Mouse (Mus musculus): Measurements from ENCODE around the gene Ggta1. TPM values are rescaled to one million over a fixed set of nuclear protein-coding genes. Genes with fewer than 3 reads are reported as not detected.
"Not testable (repeated sequence)": the region's sequence is repeated elsewhere in the genome, so short reads cannot be mapped to it uniquely, and the experiment has no call there.

The Ggta1 gene
- total RNA-seq, 2 experiments from 2014 or later: 19.0 to 22.5 TPM

GRCm38 (mm10) chr2:35463372-35464088 is 499 bp upstream of the Ggta1 start:
- peak; percentile 44 to 60 for DNase-seq
- intact Hi-C loops (cut with DNase I): no loop called here

DNA sequence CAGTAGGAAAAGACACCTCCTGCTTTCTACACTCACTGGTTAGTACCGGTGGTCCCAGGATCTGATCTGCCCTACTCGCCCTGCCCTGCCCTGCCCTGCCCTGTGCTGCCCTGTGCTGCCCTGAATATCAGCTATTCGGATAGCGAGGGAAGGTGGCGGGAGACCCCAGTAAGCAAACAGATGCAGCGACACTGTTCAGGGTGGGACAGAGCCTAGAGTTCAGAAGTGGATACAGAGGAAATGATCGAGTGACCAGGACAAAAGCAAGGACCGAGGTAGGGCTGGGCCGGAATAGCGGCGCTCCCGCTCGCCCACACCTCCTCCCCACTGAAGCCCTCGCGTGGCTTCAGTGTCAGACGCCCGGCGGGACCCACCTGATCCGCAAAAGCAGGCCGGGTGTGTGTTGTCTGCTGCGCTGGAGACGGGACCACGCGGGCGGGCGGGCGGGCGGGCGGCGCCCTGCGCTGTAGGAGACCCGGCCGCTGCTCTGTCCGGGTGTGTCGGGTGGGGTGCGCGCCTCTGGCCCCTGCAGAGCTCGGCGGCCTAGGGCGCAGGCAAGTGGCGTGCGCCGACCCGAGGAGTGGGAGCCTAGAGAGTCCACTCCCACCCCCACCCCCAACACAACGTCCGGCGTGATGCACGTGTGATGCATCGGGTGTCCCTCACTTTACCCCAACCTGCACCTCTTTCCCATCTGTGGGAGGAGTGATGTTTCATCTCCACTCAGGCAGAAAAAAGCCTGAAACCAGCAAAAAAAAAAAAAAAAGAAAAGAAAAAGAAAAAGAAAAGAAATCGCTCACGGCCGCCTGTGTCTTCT is 852 bp downstream of the Ggta1 start:
- intact Hi-C loops (cut with DNase I): loop anchor here (2.0 kb wide), 2 partner anchors 29 to 43 kb away; no protein-coding TSS in a partner anchor
- peak; percentile 31 to 60 for DNase-seq

DNA sequence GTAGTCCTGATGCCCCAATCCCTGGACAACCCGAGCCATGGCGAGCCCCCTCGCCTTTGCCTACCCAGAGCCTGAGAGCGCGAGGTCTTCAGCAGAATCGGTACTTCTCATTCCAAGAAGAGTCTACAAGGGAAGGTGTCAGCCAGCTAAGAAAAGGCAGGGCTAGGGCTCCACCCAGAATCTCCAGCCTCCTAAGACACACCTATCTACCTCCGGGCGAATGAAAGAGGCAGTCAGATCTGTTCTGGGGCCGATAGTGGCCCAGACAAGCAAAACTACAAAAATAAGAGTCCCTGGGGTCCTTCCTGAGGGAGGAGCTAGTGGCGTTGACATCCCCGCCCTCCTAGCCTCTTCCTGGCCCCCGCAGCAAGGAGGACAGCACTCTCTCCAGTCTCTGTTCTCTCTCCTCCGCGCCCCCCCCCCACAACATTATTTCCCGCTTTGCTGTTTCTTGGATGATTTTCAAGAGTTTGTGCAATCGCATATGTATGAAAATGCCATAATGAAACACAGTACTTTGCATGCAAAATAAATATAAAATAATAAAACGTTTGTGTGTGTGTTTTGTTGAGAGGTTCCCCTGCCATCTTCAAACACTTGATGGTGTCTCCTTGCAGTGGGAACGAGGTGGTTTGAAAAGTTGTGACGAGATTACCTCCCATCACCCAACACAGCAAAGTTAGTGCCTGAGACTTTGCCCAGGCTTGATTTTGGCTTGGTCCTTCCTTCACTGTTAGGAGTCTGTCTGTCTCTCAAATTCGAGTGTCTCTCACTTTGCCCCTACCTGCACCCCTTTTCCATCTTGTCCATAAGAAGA is 1.7 kb downstream of the Ggta1 start:
- DNase-seq: peak; percentile 39 to 58
- intact Hi-C loops (cut with DNase I): loop anchor here (2.0 kb wide), 2 partner anchors 29 to 43 kb away; no protein-coding TSS in a partner anchor

- no peak for DNase-seq
- intact Hi-C loops (cut with DNase I): loop anchor here (2.0 kb wide), 2 partner anchors 28 to 44 kb away; no protein-coding TSS in a partner anchor
Observed at GRCm38 (mm10) chr2:35460378-35460880, 2.6 kb downstream of the Ggta1 start.

- intact Hi-C loops (cut with DNase I): no loop called here
- no peak for DNase-seq
Observed at GRCm38 (mm10) chr2:35459316-35459715, 3.7 kb downstream of the Ggta1 start.

GRCm38 (mm10) chr2:35458421-35458820 is 4.6 kb downstream of the Ggta1 start:
- no peak for DNase-seq
- intact Hi-C loops (cut with DNase I): no loop called here

GRCm38 (mm10) chr2:35453736-35454135 is 9.3 kb downstream of the Ggta1 start:
- DNase-seq: no peak
- intact Hi-C loops (cut with DNase I): no loop called here

GRCm38 (mm10) chr2:35452695-35453094 is 10.3 kb downstream of the Ggta1 start:
- intact Hi-C loops (cut with DNase I); DNase-seq: not testable (repeated sequence)

DNA sequence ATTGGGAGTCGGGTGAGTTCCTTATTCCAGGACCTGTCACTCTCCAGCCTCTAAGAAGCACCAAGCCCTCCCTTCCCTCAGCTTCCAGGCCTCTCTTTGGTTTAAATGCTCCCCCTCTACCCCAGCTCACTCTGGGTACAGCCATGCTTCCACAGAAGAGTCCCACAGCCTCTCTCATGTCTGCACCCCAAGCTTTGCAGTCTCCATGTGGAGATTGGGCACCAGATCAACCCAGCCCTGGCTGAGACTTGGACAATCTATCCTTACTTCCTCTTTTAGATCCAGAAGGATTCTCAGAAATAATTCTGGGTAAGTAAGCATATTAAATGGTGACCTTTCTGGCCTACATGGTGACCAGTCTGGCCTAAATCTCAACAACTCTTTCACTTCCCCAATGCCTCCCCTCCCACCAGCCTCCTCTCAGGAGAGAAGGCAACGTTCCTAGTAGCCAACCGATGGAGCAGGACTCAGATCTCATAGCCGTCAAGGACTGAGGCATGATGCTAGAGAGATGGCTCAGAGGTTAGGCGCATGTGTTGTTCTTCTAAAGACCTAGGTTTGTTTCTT is 11.5 kb downstream of the Ggta1 start:
- intact Hi-C loops (cut with DNase I): no loop called here
- peak in 1 of 2 experiments; percentile 27 for DNase-seq

DNA sequence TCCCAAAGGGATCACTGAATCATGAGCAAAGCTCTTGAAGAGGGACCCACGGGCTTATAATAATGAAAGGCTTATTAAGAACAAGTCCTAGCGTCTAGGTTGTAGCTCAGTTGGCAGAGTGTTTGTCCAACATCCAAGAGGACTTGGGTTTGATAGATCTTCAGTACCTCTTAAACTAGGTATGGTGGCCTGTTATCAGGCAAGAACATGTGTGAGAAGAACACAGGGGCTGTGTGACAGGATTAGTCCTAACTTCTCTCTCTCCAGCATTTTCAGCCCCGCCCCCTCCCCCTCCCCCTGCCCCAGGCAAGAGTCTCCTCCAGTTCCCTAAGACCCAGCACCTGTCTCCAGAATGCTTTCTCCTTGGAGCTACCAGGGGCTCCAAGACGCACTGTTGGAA is 12.2 kb downstream of the Ggta1 start:
- intact Hi-C loops (cut with DNase I): no loop called here
- DNase-seq: no peak

DNA sequence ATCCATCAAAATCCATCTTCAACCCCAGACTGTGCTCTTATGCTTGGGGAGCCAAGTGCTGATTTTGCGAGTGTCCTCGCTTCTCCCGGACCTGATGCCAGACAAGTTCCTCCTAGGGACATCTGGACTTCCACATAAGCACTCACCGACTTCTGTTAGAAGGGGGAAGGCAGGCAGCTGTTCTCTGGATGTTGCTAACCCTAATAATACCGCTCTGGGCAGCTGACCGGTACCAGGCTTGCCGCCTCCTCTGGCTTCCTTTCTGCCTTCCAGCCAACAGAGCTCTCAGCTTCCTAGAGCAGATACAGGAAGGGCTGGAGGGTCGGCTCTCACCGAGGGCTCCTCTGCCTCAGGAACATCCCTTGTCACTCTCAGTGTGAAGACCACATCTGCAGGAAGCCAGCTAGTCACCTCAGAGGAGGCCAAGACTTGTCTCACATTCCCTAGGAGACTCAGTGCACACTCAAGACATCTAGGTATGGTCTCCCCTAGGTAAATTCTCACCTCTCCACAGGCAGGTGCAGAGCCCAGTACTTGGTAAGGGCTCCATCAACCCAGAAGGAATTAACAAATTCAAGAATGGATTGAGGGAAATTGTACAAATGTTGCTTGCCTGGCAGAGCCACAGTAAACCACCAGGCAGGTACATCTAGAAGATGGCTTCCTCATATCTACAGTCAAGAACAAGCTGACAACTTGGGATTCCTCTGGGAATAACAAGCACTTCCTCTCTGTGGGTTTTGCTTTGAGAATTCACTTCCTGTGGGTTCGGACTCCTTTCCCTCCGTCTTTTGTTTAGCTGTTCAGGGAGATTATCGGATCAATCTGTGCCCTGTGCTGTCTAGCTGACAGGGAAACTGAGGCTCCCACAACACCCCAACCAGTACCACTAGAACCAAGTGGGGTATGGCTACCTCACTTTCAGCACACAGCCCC is 13.1 kb downstream of the Ggta1 start:
- no peak for DNase-seq
- intact Hi-C loops (cut with DNase I): loop anchor here (5.0 to 10.0 kb wide), 2 partner anchors 62 to 175 kb away; no protein-coding TSS in a partner anchor

DNA sequence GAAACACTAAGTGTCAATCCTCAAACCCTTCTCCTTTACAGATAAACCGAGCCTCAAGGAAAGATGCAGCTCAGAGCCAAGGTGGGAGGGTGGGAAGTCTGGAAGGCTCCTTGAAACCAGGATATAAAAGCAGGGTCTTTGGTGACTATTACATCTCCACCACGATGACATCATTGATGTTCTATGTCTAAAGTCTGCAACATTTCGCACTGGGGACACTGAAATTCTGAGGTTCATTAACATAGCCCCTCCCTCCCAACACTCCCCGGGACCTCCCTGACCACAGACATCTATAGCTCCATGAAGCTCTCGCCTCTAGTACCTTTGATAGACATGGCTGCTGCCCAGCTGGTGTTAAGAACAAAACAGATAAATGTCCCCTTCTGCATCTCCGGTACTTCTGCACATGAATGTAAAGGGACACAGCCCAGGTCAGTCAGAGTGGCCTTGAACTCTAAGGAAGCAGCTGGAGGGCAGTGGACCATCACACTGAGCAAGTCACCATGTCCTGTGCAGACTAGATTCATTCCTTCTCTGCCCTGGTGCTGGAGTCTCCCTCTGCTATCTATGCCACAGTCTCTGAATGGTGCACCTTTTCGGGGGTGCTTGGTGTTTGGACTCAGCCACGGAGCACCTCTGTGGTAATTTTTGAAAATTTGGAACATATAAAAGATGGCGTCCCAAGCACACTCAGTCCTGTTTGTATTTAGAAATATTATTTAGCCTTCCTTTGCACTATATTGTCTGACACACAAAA is 13.9 kb downstream of the Ggta1 start:
- no peak for DNase-seq
- intact Hi-C loops (cut with DNase I): loop anchor here (5.0 to 10.0 kb wide), 2 partner anchors 63 to 176 kb away; no protein-coding TSS in a partner anchor

GRCm38 (mm10) chr2:35448215-35448913 is 14.7 kb downstream of the Ggta1 start:
- intact Hi-C loops (cut with DNase I): loop anchor here (5.0 to 10.0 kb wide), 2 partner anchors 64 to 176 kb away; no protein-coding TSS in a partner anchor
- no peak for DNase-seq

DNA sequence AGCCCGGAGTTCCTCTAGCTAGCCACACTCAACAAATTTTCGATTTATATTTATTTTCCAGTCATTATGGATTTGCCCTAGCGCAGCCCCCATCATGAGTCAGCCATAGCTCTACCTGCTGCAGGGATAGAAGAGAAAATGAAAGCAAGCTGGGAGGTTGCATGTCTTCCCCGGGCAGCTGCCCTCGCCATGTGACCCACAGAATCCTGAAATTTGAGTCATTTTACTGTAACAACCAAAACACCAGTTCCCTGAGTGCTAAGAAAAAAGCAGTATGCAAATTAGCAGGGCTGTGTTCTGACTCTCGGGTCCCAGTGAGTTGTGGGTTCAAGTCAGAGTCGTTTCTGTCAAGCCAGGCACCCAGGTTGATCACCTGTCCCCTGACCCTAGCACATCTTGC is 15.6 kb downstream of the Ggta1 start:
- intact Hi-C loops (cut with DNase I): loop anchor here (2.0 to 10.0 kb wide), 3 partner anchors 15 to 177 kb away; no protein-coding TSS in a partner anchor
- no peak for DNase-seq

DNA sequence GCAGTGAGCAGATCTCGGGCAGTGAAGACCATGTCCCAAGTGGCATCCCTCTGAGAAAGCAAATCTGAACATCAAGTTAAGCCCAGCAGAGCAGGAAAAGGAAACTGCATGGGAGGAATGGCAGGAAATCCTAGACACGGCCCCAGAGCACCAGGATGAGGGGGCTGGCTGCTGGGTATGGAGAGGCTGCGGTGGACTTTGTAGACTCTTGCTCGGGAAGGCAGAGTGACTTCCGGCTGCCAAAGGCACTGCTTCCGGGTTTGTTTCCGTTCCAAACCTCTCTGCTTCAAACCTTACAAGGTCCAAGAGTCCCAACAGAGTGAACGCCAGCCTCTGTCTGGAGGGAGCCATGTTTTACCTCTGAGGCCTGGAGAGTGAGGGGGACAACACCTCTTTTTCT is 16.2 kb downstream of the Ggta1 start:
- DNase-seq: peak in 1 of 2 experiments; percentile 35
- intact Hi-C loops (cut with DNase I): loop anchor here (2.0 to 10.0 kb wide), 3 partner anchors 14 to 178 kb away; no protein-coding TSS in a partner anchor

DNA sequence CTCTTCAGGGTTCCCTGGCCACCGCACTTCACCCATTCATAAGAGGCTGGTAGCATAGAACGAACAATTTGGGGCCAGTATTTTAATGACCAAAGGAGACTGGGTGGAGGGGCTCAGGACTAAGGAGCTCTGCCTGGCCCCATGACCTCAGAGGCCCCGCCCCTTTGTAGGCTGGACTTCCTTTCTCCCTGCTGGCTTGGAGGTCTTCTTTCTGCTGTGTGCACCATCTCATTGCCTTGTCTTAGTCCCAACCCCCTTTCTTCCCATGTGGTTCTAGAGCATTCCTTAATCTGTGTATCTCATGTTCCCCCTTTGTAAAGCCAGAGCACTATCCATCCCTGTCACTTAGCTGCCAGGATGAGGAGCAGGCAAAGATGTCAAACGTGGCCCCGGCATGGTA is 16.7 kb downstream of the Ggta1 start:
- intact Hi-C loops (cut with DNase I): loop anchor here (2.0 to 10.0 kb wide), 3 partner anchors 13 to 179 kb away; no protein-coding TSS in a partner anchor
- DNase-seq: no peak

DNA sequence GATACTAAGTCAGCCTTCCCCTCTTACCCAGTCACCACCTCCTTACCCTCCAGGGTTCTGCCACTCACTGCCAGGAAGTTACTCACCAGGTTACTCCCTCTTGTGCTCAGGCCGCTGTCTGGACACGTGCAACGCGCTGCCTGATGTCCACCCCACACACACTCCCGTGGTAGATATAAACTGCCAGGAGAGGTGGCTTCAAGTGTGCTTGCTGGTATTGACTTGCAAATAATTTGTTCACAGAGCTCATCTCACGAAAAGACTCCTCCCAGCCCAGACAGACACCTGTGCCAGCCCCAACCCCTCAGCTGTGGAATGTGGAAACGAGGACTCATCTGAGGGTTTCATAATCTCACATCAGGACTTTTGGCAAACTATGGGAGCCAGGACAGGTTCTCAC is 17.4 kb downstream of the Ggta1 start:
- intact Hi-C loops (cut with DNase I): loop anchor here (2.0 to 10.0 kb wide), 3 partner anchors 13 to 179 kb away; no protein-coding TSS in a partner anchor
- no peak for DNase-seq

All from heart, postnatal 36 days (tissue).